Comparison of ENCODE assay signal across 29 mouse cellular contexts in genomic region chr7:28325293-28325692, GRCm38 (mm10). TPM values are rescaled to one million over a fixed set of nuclear protein-coding genes. Genes with fewer than 3 reads are reported as not detected.
DNase-seq lines count a peak whose midpoint lies in the region; ATAC-seq lines count a peak whose summit lies in the region.
"Had no signal": no experiment of that assay in that cellular context is flagged by ENCODE, and none has a peak within 500 bp of the region (broad histone marks: within the 10 kb centered on the region; RNA-seq: fewer than 3 reads in every experiment).

No protein-coding gene starts in this region.

- H3K4me1 ChIP-seq in megakaryocyte, embryonic 14.5 days: peaks cover 39% of the 10 kb centered on the region
- H3K4me1 ChIP-seq: embryonic facial prominence, embryonic 13.5 days; embryonic facial prominence, embryonic 15.5 days; forebrain, embryonic 10.5 days; forebrain, embryonic 12.5 days had no signal

- H3K9me3 ChIP-seq in megakaryocyte, embryonic 14.5 days: no peaks in the 10 kb centered on the region
- H3K9me3 ChIP-seq: embryonic facial prominence, embryonic 13.5 days; embryonic facial prominence, embryonic 15.5 days; forebrain, embryonic 10.5 days; forebrain, embryonic 12.5 days; G1E had no signal

- peaks cover 98% of the 10 kb centered on the region for H3K36me3 ChIP-seq in megakaryocyte, embryonic 14.5 days (replicated peaks; ENCODE audit: low read length)

- no peaks in the 10 kb centered on the region for H3K27me3 ChIP-seq in megakaryocyte, embryonic 14.5 days (replicated peaks)
- H3K27me3 ChIP-seq: CH12.LX; embryonic facial prominence, embryonic 13.5 days; embryonic facial prominence, embryonic 15.5 days; forebrain, embryonic 12.5 days; Patski had no signal

- H3K4me3 ChIP-seq in megakaryocyte, embryonic 14.5 days (replicated peaks): peak overlapping the region; percentile 26
- H3K4me3 ChIP-seq: embryonic facial prominence, embryonic 13.5 days; embryonic facial prominence, embryonic 15.5 days; erythroblast, embryonic 14.5 days; forebrain, embryonic 10.5 days; forebrain, embryonic 12.5 days had no signal

- ATAC-seq in megakaryocyte, adult 5-6 weeks (ENCODE audit: poor library complexity, severe bottlenecking): no peak
- ATAC-seq: activated CD4-positive, CD25-positive, alpha-beta regulatory T cell, adult 4 months; CD4-positive, CD25-positive, alpha-beta regulatory T cell, adult 4 months; forebrain, embryonic 14.5 days; forebrain, embryonic 16.5 days; Patski had no signal

- DNase-seq in R1 (ENCODE audit: low read depth, low spot score): peak; percentile 40
- DNase-seq in left cerebral cortex, adult 9 months (ENCODE audit: low spot score in 2 of 2): no peak
- no peak for DNase-seq in urinary bladder, adult 18-20 months (ENCODE audit: low spot score in 2 of 2)
- DNase-seq: adrenal gland, adult 8-10 months; adrenal gland, postnatal 14 days; B cell, adult 2 months; cerebellum, adult 11-12 months; cerebellum, adult 2 months; cerebellum, adult 9-11 months; cerebellum, postnatal 14 days; cerebellum, postnatal 36 days; embryo, embryonic 11 days had no signal

RNA-seq across cellular contexts. Expression of gene Supt5, which starts 13.3 kb away (rescaled TPM):
- polyA plus RNA-seq in megakaryocyte, embryonic 14.5 days (2012; ENCODE audit: insufficient read depth, low replicate concordance): 73.6 and 93.3 TPM in 2 replicates
- total RNA-seq in megakaryocyte, adult 5-6 weeks (2015): 47.1 and 56.8 TPM in 2 replicates
- 61.2 and 67.5 TPM in 2 replicates for total RNA-seq in megakaryocyte, adult 5-6 weeks (2017)

RNA-seq across cellular contexts. Expression of gene Timm50, which starts 13.4 kb away (rescaled TPM):
- 153 and 165 TPM in 2 replicates for polyA plus RNA-seq in megakaryocyte, embryonic 14.5 days (2012; ENCODE audit: insufficient read depth, low replicate concordance)
- 19.5 and 26.2 TPM in 2 replicates for total RNA-seq in megakaryocyte, adult 5-6 weeks (2015)
- 19.7 and 22.1 TPM in 2 replicates for total RNA-seq in megakaryocyte, adult 5-6 weeks (2017)

RNA-seq across cellular contexts. Expression of gene Dll3, which starts 23.3 kb away (rescaled TPM):
- 0.22 TPM in 1 of 2 replicates, not detected in the other for polyA plus RNA-seq in megakaryocyte, embryonic 14.5 days (2012; ENCODE audit: insufficient read depth, low replicate concordance)
- total RNA-seq in megakaryocyte, adult 5-6 weeks (2015): not detected in 2 replicates
- total RNA-seq in megakaryocyte, adult 5-6 weeks (2017): not detected in 2 replicates
- total RNA-seq: common myeloid progenitor, adult 5-6 weeks had no signal
- polyA plus RNA-seq: CD4-positive, CD25-positive, alpha-beta regulatory T cell, adult 4 months; erythroblast, embryonic 14.5 days had no signal

RNA-seq across cellular contexts. Expression of gene Rps16, which starts 25.2 kb away (rescaled TPM):
- polyA plus RNA-seq in megakaryocyte, embryonic 14.5 days (2012; ENCODE audit: insufficient read depth, low replicate concordance): 495 and 2,789 TPM in 2 replicates
- 2,258 and 2,353 TPM in 2 replicates for total RNA-seq in megakaryocyte, adult 5-6 weeks (2015)
- total RNA-seq in megakaryocyte, adult 5-6 weeks (2017): 250 and 448 TPM in 2 replicates

RNA-seq across cellular contexts. Expression of gene Selenov, which starts 34.3 kb away (rescaled TPM):
- polyA plus RNA-seq in megakaryocyte, embryonic 14.5 days (2012; ENCODE audit: insufficient read depth, low replicate concordance): not detected in 2 replicates
- total RNA-seq in megakaryocyte, adult 5-6 weeks (2015): not detected in 2 replicates
- total RNA-seq in megakaryocyte, adult 5-6 weeks (2017): not detected in 2 replicates
- total RNA-seq: adrenal gland, adult 18-20 months; adrenal gland, postnatal 14 days; CH12.LX; common myeloid progenitor, adult 5-6 weeks; G1E had no signal
- polyA plus RNA-seq: activated CD4-positive, CD25-positive, alpha-beta regulatory T cell, adult 4 months; CD4-positive, CD25-positive, alpha-beta regulatory T cell, adult 4 months; embryonic facial prominence, embryonic 11.5 days; erythroblast, embryonic 14.5 days; G1E; Patski had no signal
